Mouse (Mus musculus): ENCODE data around the gene Gm49358.
A peak's percentile ranks its signal among the peaks of the same experiment; 100 is the strongest.

Gm49358 gene

GRCm38 (mm10) chr10:86810612-86811011, 46.8 kb downstream of the Gm49358 start:
- no peak for DNase-seq (ENCODE audit: low spot score in 2 of 2)

- DNase-seq (ENCODE audit: low spot score in 2 of 2) = no peak
Observed at GRCm38 (mm10) chr10:86814292-86815131, 50.7 kb downstream of the Gm49358 start.

- no peak for DNase-seq (ENCODE audit: low spot score in 2 of 2)
Observed at GRCm38 (mm10) chr10:86815133-86815532, 51.4 kb downstream of the Gm49358 start.

GRCm38 (mm10) chr10:86819649-86820165, 55.9 kb downstream of the Gm49358 start:
- DNase-seq (ENCODE audit: low spot score in 2 of 2) = no peak

- DNase-seq (ENCODE audit: low spot score in 2 of 2) = no peak
Observed at GRCm38 (mm10) chr10:86821014-86821413, 57.2 kb downstream of the Gm49358 start.

GRCm38 (mm10) chr10:86824093-86824492, 60.3 kb downstream of the Gm49358 start:
- DNase-seq (ENCODE audit: low spot score in 2 of 2) = no peak

GRCm38 (mm10) chr10:86824871-86825270, 61.1 kb downstream of the Gm49358 start:
- DNase-seq (ENCODE audit: low spot score in 2 of 2) = no peak

- DNase-seq (ENCODE audit: low spot score in 2 of 2) = no peak
Observed at GRCm38 (mm10) chr10:86825871-86826522, 62.2 kb downstream of the Gm49358 start.

GRCm38 (mm10) chr10:86826929-86827328, 63.2 kb downstream of the Gm49358 start:
- no peak for DNase-seq (ENCODE audit: low spot score in 2 of 2)

GRCm38 (mm10) chr10:86828221-86829135, 64.7 kb downstream of the Gm49358 start:
- peak in 1 of 2 experiments; percentile 13 for DNase-seq (ENCODE audit: low spot score in 2 of 2)

GRCm38 (mm10) chr10:86829515-86829914, 65.7 kb downstream of the Gm49358 start:
- DNase-seq (ENCODE audit: low spot score in 2 of 2) = no peak

- no peak for DNase-seq (ENCODE audit: low spot score in 2 of 2)
Observed at GRCm38 (mm10) chr10:86836784-86837183, 73.0 kb downstream of the Gm49358 start.

- DNase-seq (ENCODE audit: low spot score in 2 of 2) = no peak
Observed at GRCm38 (mm10) chr10:86838827-86839226, 75.1 kb downstream of the Gm49358 start.

GRCm38 (mm10) chr10:86842659-86843058, 78.9 kb downstream of the Gm49358 start:
- DNase-seq (ENCODE audit: low spot score in 2 of 2) = no peak

GRCm38 (mm10) chr10:86846926-86847467, 83.2 kb downstream of the Gm49358 start:
- no peak for DNase-seq (ENCODE audit: low spot score in 2 of 2)

GRCm38 (mm10) chr10:86849087-86849486, 85.3 kb downstream of the Gm49358 start:
- DNase-seq (ENCODE audit: low spot score in 2 of 2) = no peak

GRCm38 (mm10) chr10:86849508-86849907, 85.7 kb downstream of the Gm49358 start:
- no peak for DNase-seq (ENCODE audit: low spot score in 2 of 2)

GRCm38 (mm10) chr10:86852160-86852559, 88.4 kb downstream of the Gm49358 start:
- DNase-seq (ENCODE audit: low spot score in 2 of 2) = no peak

GRCm38 (mm10) chr10:86853433-86853832, 89.7 kb downstream of the Gm49358 start:
- no peak for DNase-seq (ENCODE audit: low spot score in 2 of 2)

- no peak for DNase-seq (ENCODE audit: low spot score in 2 of 2)
Observed at GRCm38 (mm10) chr10:86860396-86860795, 96.6 kb downstream of the Gm49358 start.

GRCm38 (mm10) chr10:86862496-86862895, 98.7 kb downstream of the Gm49358 start:
- DNase-seq (ENCODE audit: low spot score in 2 of 2) = no peak
